Mouse (Mus musculus) myocyte (in vitro differentiated cells): ENCODE results near the gene Apex1.
"Not testable (repeated sequence)": the region's sequence is repeated elsewhere in the genome, so short reads cannot be mapped to it uniquely, and the experiment has no call there.

Experiments
- CEBPB ChIP-seq: IDR thresholded peaks from 2 replicates; pipeline ENCODE4 v1.6.1; 2011; ENCODE audit warnings: mild to moderate bottlenecking, moderate library complexity; ENCODE audit not compliant: poor library complexity, insufficient read depth, severe bottlenecking
- E2F4 ChIP-seq: IDR thresholded peaks from one replicate; pipeline ENCODE4 v1.6.1; 2011; ENCODE audit warnings: mild to moderate bottlenecking, control low read depth, moderate library complexity; ENCODE audit not compliant: insufficient read depth
- MAX ChIP-seq: IDR thresholded peaks from one replicate; pipeline ENCODE4 v1.6.1; 2011; ENCODE audit warnings: low read depth, mild to moderate bottlenecking, control low read depth
- MYOD1 ChIP-seq, 3 experiments: IDR thresholded peaks; one replicate each; pipeline ENCODE4 v1.6.1; 2011; ENCODE audit warnings: control low read depth in 2 of 3, low read depth in 2 of 3, mild to moderate bottlenecking in 2 of 3, moderate library complexity in 1 of 3; ENCODE audit not compliant: insufficient read length in 2 of 3, control insufficient read depth in 1 of 3
- MYOG ChIP-seq, 3 experiments: IDR thresholded peaks; one replicate each; pipeline ENCODE4 v1.6.1; 2011; ENCODE audit warnings: control low read depth in 2 of 3, low read depth in 2 of 3, mild to moderate bottlenecking in 2 of 3; ENCODE audit not compliant: insufficient read length in 2 of 3, control insufficient read depth in 1 of 3, insufficient read depth in 1 of 3
- POLR2A ChIP-seq: IDR thresholded peaks from one replicate; pipeline ENCODE4 v1.6.1; 2011; ENCODE audit warnings: low read depth, mild to moderate bottlenecking, control low read depth, moderate library complexity; ENCODE audit not compliant: insufficient read length
- POLR2AphosphoS2 ChIP-seq: IDR thresholded peaks from one replicate; pipeline ENCODE4 v1.6.1; 2011; ENCODE audit warnings: low read depth, control low read depth; ENCODE audit not compliant: insufficient read length
- REST ChIP-seq: IDR thresholded peaks from one replicate; pipeline ENCODE4 v1.6.1; 2011; ENCODE audit warnings: mild to moderate bottlenecking, control low read depth, moderate library complexity; ENCODE audit not compliant: insufficient read depth, insufficient read length
- TCF12 ChIP-seq: IDR thresholded peaks from one replicate; pipeline ENCODE4 v1.6.1; 2011; ENCODE audit warnings: mild to moderate bottlenecking, control low read depth; ENCODE audit not compliant: poor library complexity, insufficient read depth, severe bottlenecking
- TCF3 ChIP-seq: IDR thresholded peaks from one replicate; pipeline ENCODE4 v1.6.1; 2011; ENCODE audit warnings: low read depth, control low read depth; ENCODE audit not compliant: insufficient read length
- USF1 ChIP-seq: IDR thresholded peaks from one replicate; pipeline ENCODE4 v1.6.1; 2011; ENCODE audit warnings: low read depth, mild to moderate bottlenecking, control low read depth, moderate library complexity

DNA sequence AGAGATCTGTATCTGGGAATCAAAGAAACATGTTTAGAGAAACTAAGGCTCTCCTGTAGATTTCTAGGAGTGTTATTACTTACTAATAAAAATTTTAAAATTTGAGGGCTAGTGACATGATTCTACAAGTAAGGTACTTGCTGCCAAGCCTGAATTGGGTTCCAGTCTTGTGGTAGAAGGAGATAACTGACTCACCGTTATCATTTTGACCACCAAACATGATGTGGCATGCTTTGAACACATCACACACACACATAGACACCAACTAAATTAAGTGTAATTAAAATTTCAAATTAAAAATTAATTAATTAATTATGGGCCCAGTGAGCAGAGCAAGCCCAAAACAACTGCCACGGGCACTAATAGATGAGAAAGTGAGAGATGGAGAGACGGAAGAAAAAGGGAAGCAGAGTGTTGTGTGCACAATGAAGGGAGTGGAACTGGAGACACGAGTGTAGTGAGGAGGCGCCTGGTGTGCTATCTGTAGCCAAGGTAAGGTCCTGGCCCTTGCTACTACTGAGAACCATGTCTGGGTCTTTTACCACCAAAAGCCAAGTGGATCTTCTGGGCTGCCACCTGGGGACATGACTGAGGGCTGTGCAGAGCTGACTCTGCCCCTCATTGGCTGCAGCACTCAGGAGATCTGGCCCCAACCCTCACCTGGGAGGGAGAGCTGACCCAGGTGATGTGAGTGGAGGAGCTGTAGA is 33.7 kb downstream of the Apex1 start:
- TF ChIP-seq POLR2A; TCF12; REST; CEBPB; MYOG (IDR thresholded peaks at IDR 0.05; ENCODE audit: control insufficient read depth in 1 of 3, insufficient read depth in 1 of 3, insufficient read length in 2 of 3, low read depth in 2 of 3); USF1; TCF3; MAX; E2F4; POLR2AphosphoS2; MYOD1 (IDR thresholded peaks at IDR 0.05; ENCODE audit: control insufficient read depth in 1 of 3, insufficient read length in 2 of 3, low read depth in 2 of 3): not testable (repeated sequence)
